Mouse (Mus musculus) myocyte (in vitro differentiated cells): ENCODE data around the gene Aqp12. TPM values are rescaled to one million over a fixed set of nuclear protein-coding genes. Genes with fewer than 3 reads are reported as not detected.

Experiments
- H3K27me3 ChIP-seq: one replicate; pipeline ENCODE4 v1.6.1; 2011; ENCODE audit not compliant: control insufficient read depth, insufficient read depth, insufficient read length
- H3K36me3 ChIP-seq: one replicate; pipeline ENCODE4 v1.6.1; 2011; ENCODE audit not compliant: control insufficient read depth, insufficient read depth
- H3K4me2 ChIP-seq: one replicate; pipeline ENCODE4 v1.6.1; 2011; ENCODE audit warnings: low read depth, control low read depth
- H3K4me3 ChIP-seq: one replicate; pipeline ENCODE4 v1.5.1; 2011; ENCODE audit warnings: mild to moderate bottlenecking, control low read depth, moderate library complexity
- H3K79me2 ChIP-seq: one replicate; pipeline ENCODE4 v1.6.1; 2011; ENCODE audit not compliant: control insufficient read depth, insufficient read depth
- H3ac ChIP-seq: one replicate; pipeline ENCODE4 v1.6.1; 2011; ENCODE audit not compliant: control insufficient read depth, insufficient read length
- CEBPB ChIP-seq: IDR thresholded peaks from 2 replicates; pipeline ENCODE4 v1.6.1; 2011; ENCODE audit warnings: mild to moderate bottlenecking, moderate library complexity; ENCODE audit not compliant: poor library complexity, insufficient read depth, severe bottlenecking
- E2F4 ChIP-seq: IDR thresholded peaks from one replicate; pipeline ENCODE4 v1.6.1; 2011; ENCODE audit warnings: mild to moderate bottlenecking, control low read depth, moderate library complexity; ENCODE audit not compliant: insufficient read depth
- MAX ChIP-seq: IDR thresholded peaks from one replicate; pipeline ENCODE4 v1.6.1; 2011; ENCODE audit warnings: low read depth, mild to moderate bottlenecking, control low read depth
- MYOD1 ChIP-seq, 3 experiments: IDR thresholded peaks; one replicate each; pipeline ENCODE4 v1.6.1; 2011; ENCODE audit warnings: control low read depth in 2 of 3, low read depth in 2 of 3, mild to moderate bottlenecking in 2 of 3, moderate library complexity in 1 of 3; ENCODE audit not compliant: insufficient read length in 2 of 3, control insufficient read depth in 1 of 3
- MYOG ChIP-seq, 3 experiments: IDR thresholded peaks; one replicate each; pipeline ENCODE4 v1.6.1; 2011; ENCODE audit warnings: control low read depth in 2 of 3, low read depth in 2 of 3, mild to moderate bottlenecking in 2 of 3; ENCODE audit not compliant: insufficient read length in 2 of 3, control insufficient read depth in 1 of 3, insufficient read depth in 1 of 3
- POLR2A ChIP-seq: IDR thresholded peaks from one replicate; pipeline ENCODE4 v1.6.1; 2011; ENCODE audit warnings: low read depth, mild to moderate bottlenecking, control low read depth, moderate library complexity; ENCODE audit not compliant: insufficient read length
- POLR2AphosphoS2 ChIP-seq: IDR thresholded peaks from one replicate; pipeline ENCODE4 v1.6.1; 2011; ENCODE audit warnings: low read depth, control low read depth; ENCODE audit not compliant: insufficient read length
- REST ChIP-seq: IDR thresholded peaks from one replicate; pipeline ENCODE4 v1.6.1; 2011; ENCODE audit warnings: mild to moderate bottlenecking, control low read depth, moderate library complexity; ENCODE audit not compliant: insufficient read depth, insufficient read length
- SRF ChIP-seq: IDR thresholded peaks from one replicate; pipeline ENCODE4 v1.6.1; 2011; ENCODE audit warnings: low read depth; ENCODE audit not compliant: control insufficient read depth, insufficient read length
- TCF12 ChIP-seq: IDR thresholded peaks from one replicate; pipeline ENCODE4 v1.6.1; 2011; ENCODE audit warnings: mild to moderate bottlenecking, control low read depth; ENCODE audit not compliant: poor library complexity, insufficient read depth, severe bottlenecking
- TCF3 ChIP-seq: IDR thresholded peaks from one replicate; pipeline ENCODE4 v1.6.1; 2011; ENCODE audit warnings: low read depth, control low read depth; ENCODE audit not compliant: insufficient read length
- USF1 ChIP-seq: IDR thresholded peaks from one replicate; pipeline ENCODE4 v1.6.1; 2011; ENCODE audit warnings: low read depth, mild to moderate bottlenecking, control low read depth, moderate library complexity
- polyA plus RNA-seq: library from polyadenylated mRNA; unstranded; fragments of >200 nt; fragmentation: generic; extraction: Trizol; gene quantifications from one replicate; pipeline ENCODE4 v1.2.1, GENCODE M21; 2012; ENCODE audit warnings: missing spikeins

Aqp12 gene
- polyA plus RNA-seq, 1 experiment, result not detected

DNA sequence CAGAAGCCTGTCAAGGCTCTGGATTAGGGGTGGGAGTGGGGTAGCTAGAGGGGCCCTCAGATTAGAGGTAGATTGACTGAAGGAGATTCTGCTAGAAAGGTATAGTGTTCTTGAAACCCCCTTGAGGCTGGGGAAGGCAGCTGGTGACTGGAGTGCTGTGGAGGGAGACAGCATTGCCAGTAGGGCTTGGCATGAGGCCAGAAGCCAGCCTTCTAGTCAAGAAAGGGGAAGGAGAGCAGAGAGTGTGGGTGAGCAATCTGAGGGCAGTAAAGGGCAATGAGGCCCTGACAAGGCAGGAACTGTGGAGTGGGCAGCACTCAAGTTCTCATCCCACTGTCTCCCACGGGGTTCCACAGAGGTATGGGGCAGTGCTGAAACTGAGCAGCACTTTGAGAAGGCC, 33.3 kb upstream of the Aqp12 start:
- H3K79me2 ChIP-seq, result no peaks in the 10 kb centered on the region
- TF ChIP-seq CEBPB, result no peak
- TF ChIP-seq MYOG (IDR thresholded peaks at IDR 0.05; ENCODE audit: control insufficient read depth in 1 of 3, insufficient read depth in 1 of 3, insufficient read length in 2 of 3, low read depth in 2 of 3), result no peak
- no peak for TF ChIP-seq POLR2A
- no peak for TF ChIP-seq E2F4
- no peak for TF ChIP-seq USF1
- no peak for TF ChIP-seq MAX
- TF ChIP-seq POLR2AphosphoS2, result no peak
- TF ChIP-seq REST, result no peak
- TF ChIP-seq SRF, result no peak
- no peak for TF ChIP-seq TCF3
- TF ChIP-seq MYOD1 (IDR thresholded peaks at IDR 0.05; ENCODE audit: control insufficient read depth in 1 of 3, insufficient read length in 2 of 3, low read depth in 2 of 3), result no peak
- no peak for TF ChIP-seq TCF12
- no peaks in the 10 kb centered on the region for H3K27me3 ChIP-seq
- H3K4me3 ChIP-seq, result no peak overlapping the region
- no peaks in the 10 kb centered on the region for H3K36me3 ChIP-seq
- H3K4me2 ChIP-seq, result no peak overlapping the region
- no peak overlapping the region for H3ac ChIP-seq

DNA sequence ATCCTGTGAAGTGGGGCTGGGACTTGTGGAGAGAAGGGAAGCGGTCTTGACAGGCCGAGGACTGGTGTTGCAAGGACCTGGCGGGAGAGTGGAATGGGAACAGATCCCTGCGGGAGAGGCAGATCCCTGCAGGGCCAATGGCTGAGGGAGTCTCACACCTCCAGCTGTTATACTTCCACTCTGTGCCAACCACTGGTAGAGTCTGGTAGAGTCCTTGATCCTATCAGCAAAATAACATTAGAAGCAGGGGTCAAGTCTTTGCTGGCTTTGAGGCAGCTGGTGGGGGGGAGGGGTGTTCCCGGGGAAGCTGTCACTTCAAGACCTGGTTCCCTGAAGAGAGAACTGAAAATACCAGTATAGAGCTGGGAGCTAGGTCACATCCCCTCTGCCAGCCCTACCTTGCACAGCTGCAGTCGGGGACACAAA, 30.0 kb upstream of the Aqp12 start:
- Histone ChIP-seq H3K36me3 (no peaks in the 10 kb centered on the region), H3K27me3 (no peaks in the 10 kb centered on the region), H3ac (no peak overlapping the region), H3K4me2 (no peak overlapping the region), H3K79me2 (no peaks in the 10 kb centered on the region), H3K4me3 (no peak overlapping the region)
- TF ChIP-seq POLR2A (no peak), TCF3 (no peak), E2F4 (no peak), MAX (no peak), USF1 (no peak), POLR2AphosphoS2 (no peak), MYOD1 (IDR thresholded peaks at IDR 0.05; ENCODE audit: control insufficient read depth in 1 of 3, insufficient read length in 2 of 3, low read depth in 2 of 3) (no peak)

DNA sequence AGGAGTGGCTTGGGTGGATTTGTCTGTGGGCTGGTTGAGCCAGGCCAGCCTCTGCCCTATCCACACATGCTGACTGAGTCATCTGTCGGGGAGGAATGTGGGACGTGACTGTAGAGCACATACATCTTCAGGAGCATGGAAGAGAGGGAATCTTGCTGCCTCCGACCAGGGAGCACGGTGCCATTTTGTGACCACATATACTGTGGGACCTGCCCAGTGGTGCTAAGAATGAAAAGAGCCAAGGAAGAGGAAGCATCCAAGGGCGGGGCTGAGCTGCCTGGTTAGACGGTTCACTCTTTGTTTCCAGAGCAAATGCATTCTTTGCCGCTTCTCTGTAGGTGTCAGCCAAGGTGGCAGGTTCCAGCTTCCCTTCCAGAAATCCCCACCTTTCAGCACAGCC, 27.5 kb upstream of the Aqp12 start:
- H3K4me2 ChIP-seq, result peak overlapping the region; percentile 58
- peak overlapping the region; percentile 2 for H3K4me3 ChIP-seq
- no peaks in the 10 kb centered on the region for H3K79me2 ChIP-seq
- H3K36me3 ChIP-seq, result no peaks in the 10 kb centered on the region
- peaks cover 12% of the 10 kb centered on the region for H3K27me3 ChIP-seq
- TF ChIP-seq POLR2AphosphoS2, result no peak
- H3ac ChIP-seq, result no peak overlapping the region

DNA sequence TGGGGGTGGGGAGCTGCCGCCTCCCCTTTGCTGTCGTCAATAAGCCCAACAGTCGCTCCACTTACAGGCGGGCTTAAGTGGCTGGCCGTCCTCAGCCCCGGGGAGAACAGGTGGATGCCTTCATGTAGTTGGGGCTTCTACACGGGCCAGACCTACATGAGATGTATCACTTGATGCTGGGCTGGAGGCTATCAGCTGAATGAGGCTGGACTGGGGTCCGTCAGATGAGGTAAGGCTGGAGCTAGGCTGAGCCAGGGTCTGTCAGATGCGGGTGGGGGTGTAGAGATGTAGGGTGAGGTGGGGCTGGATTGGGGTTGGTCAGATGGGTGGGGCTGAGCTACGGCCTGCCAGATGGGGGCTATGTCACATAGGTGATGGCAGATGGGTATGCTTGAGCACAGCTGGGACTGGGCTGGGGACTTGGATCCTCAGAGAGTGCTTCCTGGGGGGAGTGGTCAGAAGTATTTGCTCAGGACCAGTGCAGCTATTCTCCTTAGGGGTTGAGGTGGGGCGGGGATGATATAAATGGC, 27.0 kb upstream of the Aqp12 start:
- Histone ChIP-seq H3K4me3 (peak overlapping the region; percentile 2), H3K79me2 (no peaks in the 10 kb centered on the region), H3K4me2 (peak overlapping the region; percentile 58), H3ac (no peak overlapping the region), H3K27me3 (peaks cover 12% of the 10 kb centered on the region), H3K36me3 (no peaks in the 10 kb centered on the region)
- TF ChIP-seq TCF12 (no peak), SRF (no peak), USF1 (no peak), REST (no peak), TCF3 (no peak), POLR2A (no peak), E2F4 (no peak), MAX (no peak)

DNA sequence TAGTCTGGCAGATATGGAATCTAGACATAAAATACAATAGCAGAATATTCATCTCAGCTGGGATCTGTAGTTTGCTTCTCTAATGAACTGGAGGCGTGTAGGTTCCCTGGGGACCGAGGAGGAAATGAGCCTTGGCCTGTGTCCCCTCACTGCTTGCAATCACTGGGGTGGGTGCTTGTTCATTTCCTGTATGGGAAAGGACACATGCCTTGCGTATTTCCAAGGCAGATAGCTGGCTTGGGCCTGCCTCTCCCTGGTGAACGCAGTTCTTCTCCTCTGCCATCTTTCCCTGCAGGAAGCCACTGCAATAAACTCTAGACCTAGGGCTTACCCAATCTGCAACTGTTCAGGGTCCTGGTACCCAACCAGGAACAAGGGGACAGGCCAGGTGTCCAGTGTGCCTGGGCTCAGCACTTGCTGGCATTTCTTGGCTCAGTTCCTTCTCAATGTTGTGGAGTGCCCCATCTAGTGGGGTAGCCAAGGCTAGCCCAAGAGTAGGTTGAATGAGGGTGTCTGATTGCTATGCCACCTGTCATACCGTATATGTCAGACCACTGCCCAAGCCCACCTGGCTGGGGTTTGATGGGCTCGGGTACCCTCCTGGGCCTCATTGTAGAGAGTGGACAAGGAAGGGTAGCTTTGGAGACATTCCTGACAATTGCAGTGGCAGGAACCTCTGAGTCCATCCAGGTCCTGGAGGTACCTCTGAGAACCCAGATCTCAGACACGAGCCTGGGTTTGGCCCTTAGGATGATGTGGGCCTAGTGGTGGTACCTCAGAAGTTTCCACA, 24.9 kb upstream of the Aqp12 start:
- Histone ChIP-seq H3K27me3 (peaks cover 12% of the 10 kb centered on the region), H3K4me3 (no peak overlapping the region), H3K4me2 (peak overlapping the region; percentile 30), H3K79me2 (no peaks in the 10 kb centered on the region), H3K36me3 (no peaks in the 10 kb centered on the region), H3ac (no peak overlapping the region)
- TF ChIP-seq POLR2A (no peak), MYOD1 (IDR thresholded peaks at IDR 0.05; ENCODE audit: control insufficient read depth in 1 of 3, insufficient read length in 2 of 3, low read depth in 2 of 3) (no peak), MYOG (IDR thresholded peaks at IDR 0.05; ENCODE audit: control insufficient read depth in 1 of 3, insufficient read depth in 1 of 3, insufficient read length in 2 of 3, low read depth in 2 of 3) (no peak), TCF3 (no peak), MAX (no peak), REST (no peak), POLR2AphosphoS2 (no peak), TCF12 (no peak), CEBPB (no peak), SRF (no peak), E2F4 (no peak), USF1 (no peak)
